Mouse (Mus musculus) hindbrain, embryonic 10.5 days (tissue): ENCODE measurements around the gene Calhm6. TPM values are rescaled to one million over a fixed set of nuclear protein-coding genes. Genes with fewer than 3 reads are reported as not detected.

Experiments used
- DNase-seq: peaks from one replicate; pipeline ENCODE4 v3.0.0-alpha.2; 2017; ENCODE audit warnings: low spot score
- H3K27ac ChIP-seq: fragments of 300-500 bp; sonication (generic); 2 replicates; pipeline ENCODE4 v1.5.1; 2016; ENCODE audit warnings: mild to moderate bottlenecking, moderate library complexity
- H3K27me3 ChIP-seq: fragments of 300-500 bp; sonication (generic); 2 replicates; pipeline ENCODE4 v1.6.1; 2016; ENCODE audit warnings: mild to moderate bottlenecking; ENCODE audit not compliant: poor library complexity, insufficient read depth, severe bottlenecking
- H3K36me3 ChIP-seq: fragments of 300-500 bp; sonication (generic); 2 replicates; pipeline ENCODE4 v1.6.1; 2016; ENCODE audit warnings: mild to moderate bottlenecking, moderate library complexity
- H3K4me1 ChIP-seq: fragments of 300-500 bp; sonication (generic); replicated peaks from 2 replicates; pipeline ENCODE4 v1.6.1; 2016; ENCODE audit warnings: mild to moderate bottlenecking
- H3K4me3 ChIP-seq: fragments of 300-500 bp; sonication (generic); 2 replicates; pipeline ENCODE4 v1.5.1; 2016; ENCODE audit warnings: mild to moderate bottlenecking, moderate library complexity
- H3K9me3 ChIP-seq: fragments of 300-500 bp; sonication (generic); 2 replicates; pipeline ENCODE4 v1.6.1; 2016; ENCODE audit warnings: mild to moderate bottlenecking, moderate library complexity
- WGBS: fragments of 180-500 bp; shearing (Covaris S2); methylation state at CpG from one replicate; pipeline ENCODE4 v1.1.7; 2016; 5-methylcytosine and 5-hydroxymethylcytosine counted together
- polyA plus RNA-seq: library from polyadenylated mRNA; unstranded; fragments of >200 nt; fragmentation: Nextera tagmentation; extraction: Ambion mirVana; gene quantifications from 2 replicates; pipeline ENCODE4 v1.2.1, GENCODE M21; 2016

Gene Calhm6
- polyA plus RNA-seq, 1 experiment from 2014 or later = 0.24 TPM

DNA sequence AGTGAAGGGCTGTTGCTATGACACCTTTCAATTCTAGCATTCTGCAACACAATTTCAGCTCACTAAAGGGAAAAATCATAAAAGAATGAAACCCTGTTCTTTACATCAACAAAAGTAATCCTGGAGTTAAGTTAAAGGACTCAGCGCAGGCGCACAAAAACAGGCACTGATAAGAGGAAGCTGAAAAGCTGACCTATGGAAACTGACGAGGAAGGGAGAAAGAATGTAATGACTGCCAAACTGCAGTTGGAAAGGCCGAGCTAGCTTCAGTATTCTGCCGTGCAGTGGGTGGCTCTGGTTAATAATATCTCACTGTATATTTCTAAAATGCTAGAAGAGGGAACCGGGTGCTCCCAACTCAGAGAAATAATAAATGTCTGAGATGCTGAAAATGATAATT, 10.2 kb upstream of the Calhm6 start:
- 75% methylated on average over 6 of the region's 6 CpGs for WGBS
- peaks cover 5% of the 10 kb centered on the region; the same call in 1 of the 2 replicates for H3K9me3 ChIP-seq

DNA sequence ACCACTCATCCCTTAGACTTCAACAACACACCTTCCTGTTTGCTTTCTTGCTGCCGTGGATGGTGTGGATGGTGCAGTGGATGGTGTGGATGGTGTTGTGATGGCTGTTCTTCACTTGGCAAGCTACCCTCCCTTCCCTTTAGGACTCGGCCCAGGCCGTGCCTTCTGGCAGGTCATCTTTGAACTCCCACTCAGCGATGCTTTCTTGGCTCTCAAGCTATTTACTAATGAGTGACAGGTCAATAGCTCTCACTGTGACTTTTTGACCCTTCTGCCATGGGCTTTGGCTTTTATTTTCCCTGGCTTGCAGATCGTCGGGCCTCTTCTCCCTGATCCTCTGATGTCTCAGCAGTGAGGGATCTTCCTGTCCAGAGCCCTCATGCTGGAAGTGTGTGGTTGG, 8.6 kb upstream of the Calhm6 start:
- peaks cover 16% of the 10 kb centered on the region for H3K4me1 ChIP-seq
- H3K9me3 ChIP-seq = no peaks in the 10 kb centered on the region
- no peak overlapping the region for H3K4me3 ChIP-seq
- H3K36me3 ChIP-seq = no peaks in the 10 kb centered on the region
- WGBS = 16% methylated on average over 6 of the region's 6 CpGs
- no peak overlapping the region for H3K27ac ChIP-seq
- H3K27me3 ChIP-seq = no peaks in the 10 kb centered on the region
- DNase-seq = peak; percentile 38

More for the DNA sequence above, 10.2 kb upstream of the Calhm6 start:
- Histone ChIP-seq H3K4me1 (peaks cover 16% of the 10 kb centered on the region), H3K4me3 (no peak overlapping the region), H3K27ac (no peak overlapping the region), H3K27me3 (no peaks in the 10 kb centered on the region), H3K36me3 (no peaks in the 10 kb centered on the region)
- no peak for DNase-seq

DNA sequence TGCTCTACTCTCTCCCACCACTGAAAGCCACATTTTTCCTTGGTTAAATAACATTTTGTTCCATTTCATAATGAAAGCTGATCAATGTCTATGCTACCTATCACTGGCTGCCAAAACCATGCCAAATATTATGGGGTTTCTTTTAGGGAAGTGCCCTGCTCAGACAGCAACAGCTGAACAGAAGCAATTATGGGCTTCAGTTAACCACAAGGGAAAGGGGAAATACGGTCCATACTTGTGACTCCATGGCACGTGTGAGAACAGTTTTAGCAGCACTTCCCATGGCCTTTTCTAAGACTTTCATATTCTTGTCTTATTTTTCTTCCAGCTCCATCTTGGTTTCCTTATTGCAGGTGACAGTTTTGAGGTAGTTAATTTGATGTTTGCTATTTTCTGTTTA, 3.6 kb upstream of the Calhm6 start:
- WGBS = 78% methylated on average over 2 of the region's 2 CpGs
- Histone ChIP-seq H3K36me3 (no peaks in the 10 kb centered on the region), H3K27me3 (peaks cover 18% of the 10 kb centered on the region), H3K9me3 (no peaks in the 10 kb centered on the region), H3K27ac (no peak overlapping the region), H3K4me1 (peaks cover 12% of the 10 kb centered on the region), H3K4me3 (no peak overlapping the region)
- no peak for DNase-seq

DNA sequence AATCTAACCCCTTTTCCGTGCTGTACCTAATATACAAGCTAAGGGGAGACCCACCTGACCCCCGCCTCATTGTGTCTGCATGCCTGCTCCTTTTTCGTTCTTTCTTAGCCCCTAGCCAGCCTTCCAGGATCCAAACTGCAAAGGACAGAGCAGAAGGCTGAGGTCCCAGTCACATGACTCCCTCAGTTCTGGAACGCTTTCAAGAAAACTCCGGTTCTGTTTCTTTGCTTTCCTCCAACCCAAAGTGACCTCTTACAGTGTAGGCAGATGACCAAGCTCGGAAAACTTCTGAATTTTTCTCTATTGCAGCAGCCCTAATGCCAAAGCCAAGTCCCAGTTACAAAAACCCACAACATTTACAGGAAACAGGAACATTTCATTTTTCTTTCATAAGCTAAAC, 607 bp upstream of the Calhm6 start:
- H3K27me3 ChIP-seq = peaks cover 18% of the 10 kb centered on the region

DNA sequence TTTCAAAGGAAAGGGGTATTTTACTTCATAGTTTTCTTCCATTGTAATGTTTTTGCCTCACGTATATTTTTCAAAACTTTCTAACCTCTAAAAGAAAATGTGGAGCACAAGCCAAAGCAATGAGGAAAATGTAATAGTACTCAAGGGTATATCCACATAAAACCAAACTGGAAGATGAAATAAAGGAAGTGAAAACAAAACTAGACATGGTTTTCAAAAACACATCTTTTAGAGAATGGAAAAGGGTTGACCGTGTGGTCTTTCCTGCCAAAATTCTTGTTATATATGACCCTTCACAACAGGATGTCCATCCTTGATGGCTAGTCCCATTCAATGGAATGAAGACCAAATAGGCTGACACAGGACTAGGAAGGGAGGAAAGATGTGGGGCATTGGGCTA, 9.4 kb downstream of the Calhm6 start:
- Histone ChIP-seq H3K4me3 (no peak overlapping the region), H3K4me1 (no peaks in the 10 kb centered on the region), H3K27ac (no peak overlapping the region), H3K9me3 (no peaks in the 10 kb centered on the region), H3K27me3 (no peaks in the 10 kb centered on the region), H3K36me3 (no peaks in the 10 kb centered on the region)
- DNase-seq = no peak
- WGBS = 91% methylated on average over 2 of the region's 2 CpGs

More for the DNA sequence above, 607 bp upstream of the Calhm6 start:
- Histone ChIP-seq H3K36me3 (no peaks in the 10 kb centered on the region), H3K9me3 (no peaks in the 10 kb centered on the region), H3K27ac (no peak overlapping the region), H3K4me3 (no peak overlapping the region), H3K4me1 (peaks cover 8% of the 10 kb centered on the region)
- no peak for DNase-seq
- 89% methylated on average over 6 of the region's 6 CpGs for whole genome bisulfite sequencing

DNA sequence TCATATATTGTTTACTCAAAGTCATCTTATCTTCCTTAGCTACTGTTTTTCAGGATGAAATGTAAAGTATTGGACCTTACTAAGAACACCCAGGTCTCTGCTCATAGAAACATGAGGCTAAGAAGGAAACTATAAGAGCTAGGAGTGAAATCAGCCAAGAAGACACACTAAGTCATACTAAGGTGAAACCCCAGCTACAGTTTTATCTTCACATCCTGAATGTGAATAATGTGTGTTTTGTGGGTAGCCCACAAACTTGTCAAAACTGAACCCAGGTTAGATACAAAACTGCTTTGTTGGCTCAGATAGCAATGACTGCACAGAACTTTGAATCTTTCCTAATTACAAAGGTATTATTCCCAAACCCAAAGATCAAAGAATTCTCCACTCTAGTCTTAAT, 10.0 kb downstream of the Calhm6 start:
- no peaks in the 10 kb centered on the region for H3K9me3 ChIP-seq
- DNase-seq = no peak

DNA sequence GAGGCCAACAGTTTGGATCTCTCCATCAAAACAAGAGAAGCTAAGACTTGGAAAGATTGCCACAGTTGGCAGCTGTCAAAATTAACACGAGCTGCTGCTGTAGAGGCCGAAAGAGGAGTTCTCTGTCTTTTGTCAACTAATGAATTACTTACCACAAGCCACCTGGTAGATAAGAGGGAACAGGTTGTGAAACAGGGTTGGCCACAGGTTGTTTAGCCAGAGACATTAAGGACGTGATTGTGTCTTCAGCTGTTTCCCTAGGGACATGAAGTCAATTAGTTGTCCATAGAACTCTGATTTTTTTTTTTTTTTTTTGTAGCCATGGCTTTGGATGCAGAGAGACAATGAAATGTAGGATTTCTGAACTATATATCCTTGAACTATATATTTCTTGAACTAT, 10.7 kb downstream of the Calhm6 start:
- 66% methylated on average over 3 of the region's 3 CpGs for WGBS
- no peak overlapping the region for H3K4me3 ChIP-seq
- no peak for DNase-seq
- no peaks in the 10 kb centered on the region for H3K36me3 ChIP-seq
- no peak overlapping the region for H3K27ac ChIP-seq
- no peaks in the 10 kb centered on the region for H3K4me1 ChIP-seq
- H3K9me3 ChIP-seq = no peaks in the 10 kb centered on the region
- no peaks in the 10 kb centered on the region for H3K27me3 ChIP-seq

More for the DNA sequence above, 10.0 kb downstream of the Calhm6 start:
- no peak overlapping the region for H3K27ac ChIP-seq
- no peaks in the 10 kb centered on the region for H3K36me3 ChIP-seq
- no peaks in the 10 kb centered on the region for H3K27me3 ChIP-seq
- H3K4me3 ChIP-seq = no peak overlapping the region
- no peaks in the 10 kb centered on the region for H3K4me1 ChIP-seq

DNA sequence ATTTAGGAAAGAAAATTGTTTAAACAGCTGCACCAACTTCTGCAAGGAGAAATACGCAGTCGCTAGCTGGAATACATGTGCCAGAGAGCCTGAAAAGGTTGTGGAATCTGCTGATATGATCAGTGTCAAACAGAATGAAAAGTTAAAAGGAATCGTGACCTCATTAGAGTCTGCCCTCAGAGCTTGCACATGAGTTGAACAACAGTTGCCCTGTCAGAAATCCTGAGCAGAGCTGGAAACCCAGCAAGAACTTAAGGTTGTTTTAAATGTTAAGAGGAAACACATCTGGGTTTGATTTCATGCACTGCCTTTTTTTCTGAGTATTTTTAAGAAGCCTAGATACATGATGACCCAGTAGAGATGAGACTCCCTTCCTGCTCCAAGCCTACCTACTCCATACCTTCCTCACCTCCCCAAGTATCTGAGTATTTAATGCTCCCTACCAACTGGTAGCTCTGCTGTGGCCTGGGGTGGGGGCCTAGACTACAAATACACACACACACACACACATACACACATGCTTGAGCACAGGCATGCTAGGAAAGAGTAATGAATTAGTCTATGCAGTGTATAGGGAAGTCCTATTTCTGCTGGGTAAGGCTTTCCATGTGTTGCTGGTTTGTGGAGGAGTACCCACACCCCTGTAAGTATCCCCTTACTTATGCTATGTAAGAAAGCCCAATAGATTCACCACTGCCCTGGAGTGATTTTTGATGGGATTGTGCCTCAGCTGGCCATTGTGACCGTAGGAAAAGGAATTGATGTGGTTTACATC, 15.6 kb downstream of the Calhm6 start:
- 69% methylated on average over 4 of the region's 4 CpGs for WGBS
- no peak overlapping the region for H3K27ac ChIP-seq
- H3K4me3 ChIP-seq = no peak overlapping the region
- H3K9me3 ChIP-seq = no peaks in the 10 kb centered on the region
- DNase-seq = no peak
- no peaks in the 10 kb centered on the region for H3K27me3 ChIP-seq
- H3K4me1 ChIP-seq = no peaks in the 10 kb centered on the region
- H3K36me3 ChIP-seq = no peaks in the 10 kb centered on the region

DNA sequence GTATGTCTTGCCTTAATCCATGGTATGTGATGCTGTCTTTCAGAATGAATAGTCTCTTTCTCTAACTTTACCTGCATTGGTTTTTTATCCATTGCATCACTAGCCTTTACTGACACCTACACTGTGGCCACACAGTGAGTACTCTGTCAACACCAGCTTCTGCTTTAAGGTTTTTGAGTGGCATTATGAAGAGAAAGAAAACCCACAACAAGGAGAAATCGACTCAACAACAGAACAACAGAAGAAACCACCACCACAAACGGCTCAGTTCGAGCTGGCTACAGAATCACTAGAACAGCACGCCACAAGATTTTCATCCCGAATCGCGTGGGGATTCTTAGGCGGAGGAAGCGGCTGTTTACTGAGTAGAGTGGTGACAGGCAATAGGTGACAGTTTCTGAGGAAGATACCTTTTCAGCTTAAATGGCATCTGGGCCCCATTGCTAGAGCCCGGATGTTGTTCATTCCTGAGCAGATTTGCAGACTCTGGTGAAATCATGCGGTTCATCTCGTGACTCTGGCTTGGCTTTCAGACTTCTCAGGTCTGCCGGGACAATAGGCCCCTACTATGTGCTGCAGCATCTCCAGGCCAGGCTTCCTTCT, 16.8 kb downstream of the Calhm6 start:
- Histone ChIP-seq H3K36me3 (no peaks in the 10 kb centered on the region), H3K27ac (no peak overlapping the region), H3K9me3 (no peaks in the 10 kb centered on the region), H3K4me3 (no peak overlapping the region), H3K4me1 (no peaks in the 10 kb centered on the region), H3K27me3 (no peaks in the 10 kb centered on the region)
- DNase-seq = no peak
- 85% methylated on average over 13 of the region's 13 CpGs for WGBS

DNA sequence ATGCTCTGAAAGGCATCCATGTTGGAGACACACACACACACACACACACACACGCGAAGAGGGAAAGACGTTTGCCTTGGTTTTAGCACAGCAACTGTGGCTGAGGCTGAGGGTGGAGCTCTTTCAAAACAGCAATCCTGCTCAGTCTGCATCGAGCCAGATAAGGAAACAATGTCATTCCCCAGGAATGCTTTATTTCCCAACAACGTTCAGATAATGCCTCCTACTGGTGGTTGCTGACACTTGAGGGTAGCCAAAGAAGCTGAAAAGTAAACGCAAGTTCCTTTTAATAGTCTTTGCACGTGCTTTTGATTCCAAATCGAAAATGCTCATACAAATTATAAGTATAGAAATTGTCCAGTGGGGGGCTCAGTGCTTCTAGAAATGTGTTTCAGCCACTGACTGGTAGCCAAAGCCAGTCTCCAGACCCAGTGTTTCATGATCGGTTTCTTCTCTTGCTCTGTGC, 31.3 kb downstream of the Calhm6 start, which contains the start of gene Calhm5:
Gene Calhm5 (minus strand): TSS at position 102 of the 466 bp plus-strand sequence.
- Histone ChIP-seq H3K4me1 (peaks cover 9% of the 10 kb centered on the region; the same call in 1 of the 2 replicates), H3K4me3 (peak within 1 kb of the TSS; percentile 31), H3K9me3 (no peaks in the 10 kb centered on the region), H3K27me3 (no peaks in the 10 kb centered on the region), H3K27ac (peak within 1 kb of the TSS; percentile 40; the same call in 1 of the 2 replicates), H3K36me3 (no peaks in the 10 kb centered on the region)
- peak; percentile 25 for DNase-seq
- WGBS = 29% methylated on average over 9 of the region's 9 CpGs

DNA sequence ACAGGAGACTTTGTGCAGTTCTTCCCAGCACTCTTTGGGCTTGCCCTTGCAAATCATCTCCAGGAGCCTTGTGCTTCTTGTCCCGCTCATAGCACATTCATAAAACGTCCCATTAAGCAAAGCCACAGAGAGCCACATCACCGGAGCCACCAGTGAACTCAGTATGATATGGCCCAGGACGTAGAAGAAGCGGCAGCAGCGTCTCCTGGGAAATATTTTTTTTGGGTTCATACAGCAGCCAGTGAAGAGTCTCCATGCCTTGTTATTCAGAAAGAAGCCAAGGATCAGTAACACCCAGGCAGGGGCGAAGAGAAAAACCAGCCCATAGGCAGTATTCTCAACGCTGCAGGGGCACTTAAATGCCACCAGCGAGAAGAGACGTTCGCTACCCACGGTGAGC, 31.8 kb downstream of the Calhm6 start:
- WGBS = 65% methylated on average over 12 of the region's 12 CpGs
- no peaks in the 10 kb centered on the region for H3K36me3 ChIP-seq

DNA sequence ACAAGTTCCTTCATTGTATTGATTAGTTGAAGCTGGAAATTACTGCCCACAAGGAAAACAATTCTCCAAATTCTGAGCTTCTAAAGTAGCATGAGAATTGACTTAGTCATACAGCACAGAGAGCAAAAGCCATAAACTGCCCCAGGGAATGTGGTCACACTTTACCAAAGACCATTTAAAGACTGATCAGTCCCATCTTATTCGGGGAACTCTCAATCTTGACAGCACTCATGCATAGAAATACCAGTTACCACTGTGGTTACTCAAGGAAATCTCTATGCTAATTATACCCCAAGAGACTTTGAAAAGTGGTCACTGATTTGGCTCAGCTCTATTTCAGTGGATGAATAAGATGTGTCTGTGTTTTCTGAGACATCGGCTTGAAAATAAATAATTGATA, 32.6 kb downstream of the Calhm6 start:
- H3K4me3 ChIP-seq = no peak overlapping the region
- no peak for DNase-seq
- WGBS = 80% methylated on average over 2 of the region's 2 CpGs

More for the DNA sequence above, 31.8 kb downstream of the Calhm6 start:
- Histone ChIP-seq H3K4me3 (peak overlapping the region; percentile 31), H3K27me3 (no peaks in the 10 kb centered on the region), H3K4me1 (peaks cover 9% of the 10 kb centered on the region; the same call in 1 of the 2 replicates), H3K9me3 (no peaks in the 10 kb centered on the region), H3K27ac (peak overlapping the region; percentile 40; the same call in 1 of the 2 replicates)
- no peak for DNase-seq

DNA sequence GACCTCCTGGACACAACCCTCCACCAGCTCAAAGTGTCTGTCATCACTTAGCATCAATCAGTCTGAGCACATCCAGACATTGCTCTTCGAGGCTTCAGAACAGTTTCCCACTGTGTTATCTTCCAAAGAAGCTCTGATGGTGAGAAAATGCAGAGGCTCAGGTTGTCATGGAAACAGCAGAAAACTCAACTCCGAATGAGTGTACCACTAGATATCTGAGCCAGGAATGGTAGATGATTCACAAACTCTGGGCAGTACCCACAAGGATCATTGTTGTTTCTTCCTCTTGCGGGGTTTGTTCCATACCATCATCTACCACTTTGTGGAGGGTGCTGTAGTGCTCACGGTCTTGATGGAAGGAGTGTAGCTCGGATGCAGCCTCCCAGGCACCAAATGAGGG, 35.9 kb downstream of the Calhm6 start:
- no peak overlapping the region for H3K27ac ChIP-seq
- no peak for DNase-seq
- H3K4me1 ChIP-seq = peaks cover 9% of the 10 kb centered on the region; the same call in 1 of the 2 replicates
- no peaks in the 10 kb centered on the region for H3K36me3 ChIP-seq
- WGBS = 77% methylated on average over 5 of the region's 5 CpGs
- H3K27me3 ChIP-seq = no peaks in the 10 kb centered on the region
- H3K9me3 ChIP-seq = no peaks in the 10 kb centered on the region
- no peak overlapping the region for H3K4me3 ChIP-seq

More for the DNA sequence above, 32.6 kb downstream of the Calhm6 start:
- Histone ChIP-seq H3K9me3 (no peaks in the 10 kb centered on the region), H3K27me3 (no peaks in the 10 kb centered on the region), H3K4me1 (peaks cover 9% of the 10 kb centered on the region; the same call in 1 of the 2 replicates), H3K36me3 (no peaks in the 10 kb centered on the region), H3K27ac (no peak overlapping the region)
